Mouse (Mus musculus) right cerebral cortex, adult 2 months (tissue): ENCODE measurements around the gene Gm9736.
A peak's percentile ranks its signal among the peaks of the same experiment; 100 is the strongest.
"Not testable (repeated sequence)": the region's sequence is repeated elsewhere in the genome, so short reads cannot be mapped to it uniquely, and the experiment has no call there.

Experiments
- DNase-seq, 2 experiments: peaks; one replicate each; pipeline ENCODE4 v3.0.0; 2021 to 2022; ENCODE audit warnings: low spot score in 2 of 2

Gm9736 gene

GRCm38 (mm10) chr10:77751254-77751653 lies at the start of gene Gm9736:
Gene Gm9736 (minus strand): TSS chr10:77751354.
- not testable (repeated sequence) for DNase-seq

GRCm38 (mm10) chr10:77798921-77799508 lies 47.9 kb upstream of the Gm9736 start, which contains the start of gene Gm19668:
Gene Gm19668 (minus strand): TSS chr10:77799133.
- DNase-seq: no peak

GRCm38 (mm10) chr10:77798164-77798920 lies 47.2 kb upstream of the Gm9736 start:
- not testable (repeated sequence) for DNase-seq

- DNase-seq: no peak
Observed at GRCm38 (mm10) chr10:77797677-77798076, 46.5 kb upstream of the Gm9736 start.

- DNase-seq: no peak
Observed at GRCm38 (mm10) chr10:77794976-77795375, 43.8 kb upstream of the Gm9736 start, which contains the start of gene Gm9639. Gene Gm9639 (minus strand): TSS chr10:77795076.

- no peak for DNase-seq
Observed at GRCm38 (mm10) chr10:77788621-77789020, 37.5 kb upstream of the Gm9736 start.

GRCm38 (mm10) chr10:77787876-77788275 lies 36.7 kb upstream of the Gm9736 start, which contains the start of gene Gm7137:
Gene Gm7137 (minus strand): TSS chr10:77788200.
- peak in 1 of 2 experiments; percentile 12 for DNase-seq

GRCm38 (mm10) chr10:77783396-77783795 lies 32.2 kb upstream of the Gm9736 start:
- DNase-seq: not testable (repeated sequence)

GRCm38 (mm10) chr10:77782442-77782841 lies 31.3 kb upstream of the Gm9736 start, which contains the start of gene Gm3250:
Gene Gm3250 (minus strand): TSS chr10:77782542.
- DNase-seq: not testable (repeated sequence)

GRCm38 (mm10) chr10:77776844-77777243 lies 25.7 kb upstream of the Gm9736 start, which contains the start of gene Gm7138:
Gene Gm7138 (minus strand): TSS chr10:77776944.
- DNase-seq: not testable (repeated sequence)

GRCm38 (mm10) chr10:77772142-77772541 lies 21.0 kb upstream of the Gm9736 start:
- not testable (repeated sequence) for DNase-seq

GRCm38 (mm10) chr10:77771225-77771624 lies 20.1 kb upstream of the Gm9736 start, which contains the start of gene Gm3238:
Gene Gm3238 (minus strand): TSS chr10:77771325.
- not testable (repeated sequence) for DNase-seq

- DNase-seq: no peak
Observed at GRCm38 (mm10) chr10:77769727-77770126, 18.6 kb upstream of the Gm9736 start.

- not testable (repeated sequence) for DNase-seq
Observed at GRCm38 (mm10) chr10:77759582-77759981, 8.4 kb upstream of the Gm9736 start, which contains the start of gene Gm3233. Gene Gm3233 (minus strand): TSS chr10:77759682.

GRCm38 (mm10) chr10:77753448-77753847 lies 2.3 kb upstream of the Gm9736 start:
- DNase-seq: no peak

GRCm38 (mm10) chr10:77752312-77752711 lies 1.2 kb upstream of the Gm9736 start:
- DNase-seq: not testable (repeated sequence)

GRCm38 (mm10) chr10:77750686-77751085 lies 468 bp downstream of the Gm9736 start:
- not testable (repeated sequence) for DNase-seq

- not testable (repeated sequence) for DNase-seq
Observed at GRCm38 (mm10) chr10:77741924-77742688, 9.0 kb downstream of the Gm9736 start, which contains the start of gene Gm18596. Gene Gm18596 (minus strand): TSS chr10:77742638.

- no peak for DNase-seq
Observed at GRCm38 (mm10) chr10:77738929-77739328, 12.2 kb downstream of the Gm9736 start.

GRCm38 (mm10) chr10:77735928-77736327 lies 15.2 kb downstream of the Gm9736 start:
- no peak for DNase-seq

GRCm38 (mm10) chr10:77729241-77729640 lies 21.9 kb downstream of the Gm9736 start:
- no peak for DNase-seq

- no peak for DNase-seq
Observed at GRCm38 (mm10) chr10:77728280-77728679, 22.9 kb downstream of the Gm9736 start.
